Mouse (Mus musculus): ENCODE measurements around the gene Nat9.
A peak's percentile ranks its signal among the peaks of the same experiment; 100 is the strongest.

DNA sequence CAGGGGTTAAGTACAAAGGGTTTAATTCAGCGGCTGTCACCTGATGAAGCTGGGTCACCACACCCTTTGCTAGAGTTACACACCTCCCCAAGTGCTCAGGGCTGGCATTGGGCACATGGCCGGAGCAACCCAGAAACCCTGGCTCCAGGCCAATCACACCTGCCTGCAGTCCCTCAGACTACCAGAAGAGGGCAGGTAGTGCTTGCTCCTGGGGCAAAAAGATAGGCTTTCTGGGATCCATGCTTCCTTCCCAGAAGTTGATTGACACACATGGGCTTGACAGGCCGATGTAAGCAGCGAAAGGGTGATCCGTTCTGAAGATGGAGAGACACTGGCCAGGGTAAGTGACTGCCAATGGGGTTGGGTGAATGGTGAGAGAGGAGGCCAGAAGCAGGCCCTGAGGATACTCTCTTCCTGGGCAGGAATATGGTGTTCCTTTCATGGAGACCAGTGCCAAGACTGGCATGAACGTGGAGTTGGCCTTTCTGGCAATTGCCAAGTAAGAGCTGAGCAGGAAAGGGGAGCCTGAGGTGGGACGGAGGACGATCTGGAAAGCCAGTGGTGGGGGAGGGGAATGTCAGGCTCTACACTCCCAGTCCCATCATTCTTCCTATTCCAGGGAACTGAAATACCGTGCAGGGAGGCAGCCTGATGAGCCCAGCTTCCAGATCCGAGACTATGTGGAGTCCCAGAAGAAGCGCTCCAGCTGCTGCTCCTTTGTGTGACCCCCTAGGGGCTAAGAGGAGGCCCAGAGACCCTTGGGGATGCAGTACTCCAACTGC, 27.5 kb downstream of the Nat9 start:
- TF ChIP-seq CTCF (IDR thresholded peaks at IDR 0.05; ENCODE audit: low read depth, low read length) (peak; percentile 87), GATA1 (IDR thresholded peaks at IDR 0.05; ENCODE audit: borderline replicate concordance, low read length) (no peak), GATA2 (IDR thresholded peaks at IDR 0.05; ENCODE audit: borderline replicate concordance, low read depth, low read length) (no peak)
